Mouse (Mus musculus): Measurements from ENCODE around the gene Ppp1r12c.
"Not testable (repeated sequence)": the region's sequence is repeated elsewhere in the genome, so short reads cannot be mapped to it uniquely, and the experiment has no call there.

Ppp1r12c gene

DNA sequence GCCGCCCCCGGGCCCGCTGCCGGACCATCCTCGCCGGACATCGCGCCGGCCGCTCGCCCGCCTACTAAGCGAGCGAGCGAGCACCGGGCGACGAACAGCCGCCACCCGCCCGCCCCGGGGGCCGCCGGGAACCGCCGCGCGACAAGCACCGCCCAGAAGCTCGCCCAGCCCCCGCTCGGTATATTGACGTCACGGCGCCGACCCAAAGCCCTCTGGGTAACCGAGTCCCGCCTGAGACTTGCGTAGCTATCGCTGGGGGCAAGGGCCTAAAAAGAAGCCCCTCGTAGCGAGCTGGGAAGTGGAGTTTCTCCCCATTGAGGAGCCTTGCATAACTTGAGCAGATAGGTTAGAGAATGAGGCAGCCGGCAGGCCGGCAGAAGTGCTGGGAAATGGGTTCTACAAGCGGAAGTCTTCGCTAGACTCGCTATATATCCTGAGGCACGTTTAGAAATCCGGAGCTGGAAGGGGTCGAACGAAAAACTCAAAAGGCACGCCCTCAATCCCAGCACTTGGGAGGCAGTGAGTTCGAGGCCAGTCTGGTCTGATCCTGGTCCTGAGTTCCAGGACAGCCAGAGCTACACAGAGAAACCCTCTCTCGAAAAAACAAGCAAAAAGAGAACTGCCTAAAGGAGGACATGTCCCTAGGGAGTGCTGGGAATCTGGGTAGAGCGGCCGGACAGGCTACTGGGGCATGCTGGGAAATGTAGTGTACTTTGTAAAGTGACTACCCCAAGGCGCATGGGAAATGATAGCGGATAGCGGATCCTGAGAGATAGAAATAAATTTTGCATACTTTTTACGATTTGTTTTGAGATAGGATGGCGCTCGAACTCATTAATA, at the start of gene Ppp1r12c:
Gene Ppp1r12c, minus strand, starts transcription at position 123 of the 840 bp plus-strand sequence.
- DNase-seq, result peak; percentile 97

DNA sequence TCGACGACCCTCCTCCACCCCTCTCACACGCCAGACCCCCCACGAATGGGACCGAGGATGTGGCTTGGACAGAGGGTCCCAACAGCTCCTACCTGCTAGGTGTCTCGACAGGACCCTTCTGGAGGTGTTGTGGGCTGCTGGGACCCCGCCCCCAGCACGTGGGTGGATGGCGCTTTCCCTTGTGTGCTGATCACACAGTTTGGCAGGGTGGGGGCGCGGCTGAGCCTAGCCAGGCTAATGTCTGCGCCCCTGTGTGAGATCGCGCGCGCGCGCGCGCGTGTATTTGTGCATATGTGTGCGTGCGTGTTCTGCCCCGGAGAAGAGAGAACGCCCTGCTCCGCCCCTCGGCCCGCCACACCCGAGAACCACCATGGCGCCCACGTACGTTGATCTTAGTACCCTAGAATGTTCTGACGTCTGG, 45.8 kb upstream of the Ppp1r12c start, which contains the start of gene Syt5:
Gene Syt5, minus strand, starts transcription at position 321 of the 421 bp plus-strand sequence.
- DNase-seq, result peak; percentile 82

DNA sequence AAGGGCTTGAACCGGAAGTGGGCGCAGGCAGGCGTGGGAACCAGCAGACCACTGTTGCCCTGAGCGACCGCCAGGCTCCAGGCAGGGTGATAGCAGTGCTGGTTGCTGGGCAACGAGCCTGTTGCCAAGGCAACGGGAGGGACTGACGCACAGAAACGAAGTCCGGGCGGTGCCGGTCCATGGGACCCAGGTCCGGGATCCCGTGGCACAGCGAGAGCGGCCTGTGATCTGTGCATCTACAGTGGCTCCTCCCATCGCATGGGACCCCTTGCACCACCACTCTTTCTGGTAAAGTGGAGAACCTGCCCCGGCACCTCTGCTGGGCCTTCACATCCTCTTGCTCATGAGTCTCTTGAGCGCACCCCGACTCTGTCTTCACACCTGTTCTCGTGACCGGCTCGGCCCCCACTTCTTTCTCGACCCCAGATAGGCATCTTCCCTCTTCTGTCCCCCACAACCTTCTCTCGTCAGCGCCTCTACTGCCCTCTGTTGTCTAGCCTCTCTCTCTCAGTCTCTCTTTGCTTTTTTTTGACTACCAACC, 45.2 kb upstream of the Ppp1r12c start:
- peak; percentile 97 for DNase-seq

DNA sequence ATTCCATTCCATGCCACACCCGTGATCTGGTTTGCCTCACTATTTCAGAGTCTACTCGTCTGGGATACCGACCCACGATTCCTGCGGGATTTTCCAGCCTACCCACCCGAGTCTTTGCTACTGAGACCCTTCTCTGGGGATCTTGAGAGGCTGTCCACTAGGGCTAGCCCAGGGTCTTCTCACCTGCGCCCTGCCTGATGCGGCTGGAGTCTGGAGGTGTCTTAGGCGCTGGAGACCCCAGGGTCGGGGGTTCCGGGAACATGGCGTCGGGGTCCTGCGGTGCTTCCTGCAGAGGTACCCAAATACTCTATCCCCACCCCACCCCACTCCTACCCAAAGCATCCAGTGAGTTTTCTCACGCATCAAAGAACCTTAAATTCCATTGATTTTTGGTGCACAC, 44.6 kb upstream of the Ppp1r12c start:
- DNase-seq, result no peak

DNA sequence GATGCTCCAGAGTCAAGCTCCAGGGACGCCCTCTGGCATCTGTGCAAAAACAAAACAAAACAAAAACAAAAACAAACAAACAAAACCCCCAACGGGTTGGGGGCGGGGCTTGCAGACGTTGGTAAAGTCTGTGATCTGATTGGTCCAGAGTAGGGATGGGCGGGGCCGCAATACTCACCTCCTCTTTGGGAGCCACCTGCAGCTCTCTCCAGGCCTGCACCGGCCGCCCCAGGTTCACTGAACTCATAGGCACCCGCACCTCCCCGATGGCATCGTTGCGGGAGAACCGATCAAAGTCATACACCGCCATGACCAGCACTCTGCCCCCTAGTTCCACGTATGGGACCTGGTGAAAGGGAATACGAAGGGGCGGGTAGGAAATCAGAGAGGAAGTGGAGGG, 40.5 kb upstream of the Ppp1r12c start:
- no peak for DNase-seq

DNA sequence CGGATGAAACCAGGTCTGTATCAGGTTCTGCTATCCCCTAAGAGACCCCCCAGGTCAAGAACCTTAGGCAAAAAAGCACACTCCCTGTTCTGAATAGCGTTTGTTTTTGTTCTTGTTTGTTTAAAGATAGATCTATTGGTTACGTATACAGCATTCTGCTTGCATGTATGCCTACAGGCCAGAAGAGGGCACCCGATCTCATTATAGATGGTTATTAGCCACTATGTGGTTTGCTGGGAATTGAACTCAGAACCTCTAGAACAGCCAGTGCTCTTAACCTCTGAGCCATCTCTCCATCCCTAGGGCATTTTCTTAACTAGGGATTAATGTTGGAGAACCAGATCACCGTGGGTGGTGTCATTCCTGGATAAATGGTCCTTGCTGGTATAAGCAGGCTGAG, 39.9 kb upstream of the Ppp1r12c start:
- DNase-seq, result no peak

DNA sequence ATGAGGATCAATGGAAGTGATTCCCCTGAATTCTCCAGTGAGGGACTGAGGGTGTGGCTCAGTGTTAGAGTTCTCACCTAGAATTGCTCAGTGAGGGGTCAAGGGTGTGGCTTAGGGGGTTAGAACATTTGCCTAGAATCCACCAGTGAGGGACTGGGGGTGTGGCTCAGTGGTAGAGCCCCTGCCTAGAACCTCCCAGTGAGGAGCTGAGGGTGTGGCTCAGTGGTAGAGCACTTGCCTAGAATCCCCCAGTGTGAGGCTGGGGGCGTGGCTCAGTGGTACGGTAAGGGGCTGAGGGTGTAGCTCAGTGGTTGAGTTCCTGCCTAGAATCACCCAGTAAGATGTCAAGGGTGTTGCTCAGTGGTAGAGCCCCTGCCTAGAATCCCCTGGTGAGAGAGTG, 37.5 kb upstream of the Ppp1r12c start:
- no peak for DNase-seq

DNA sequence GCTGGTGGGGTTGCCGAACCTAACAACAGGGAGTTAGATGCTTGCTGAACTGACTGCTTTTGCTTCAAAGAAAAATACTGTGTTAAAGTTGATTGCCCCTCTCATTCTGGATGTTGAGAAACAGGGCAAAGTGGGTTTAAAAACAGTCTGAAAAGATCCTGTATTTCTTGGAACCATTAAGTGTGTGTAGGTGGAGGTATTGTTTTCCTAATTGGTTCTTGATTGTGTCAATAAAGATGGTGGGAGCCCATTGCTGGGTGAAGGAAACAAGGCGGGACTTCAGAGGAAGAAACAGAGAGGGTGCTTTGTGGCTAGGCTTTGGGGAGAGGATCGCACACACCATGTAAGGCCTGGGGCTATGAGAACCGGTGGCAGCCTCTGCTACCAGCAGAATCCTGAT, 35.7 kb upstream of the Ppp1r12c start:
- DNase-seq, result no peak

DNA sequence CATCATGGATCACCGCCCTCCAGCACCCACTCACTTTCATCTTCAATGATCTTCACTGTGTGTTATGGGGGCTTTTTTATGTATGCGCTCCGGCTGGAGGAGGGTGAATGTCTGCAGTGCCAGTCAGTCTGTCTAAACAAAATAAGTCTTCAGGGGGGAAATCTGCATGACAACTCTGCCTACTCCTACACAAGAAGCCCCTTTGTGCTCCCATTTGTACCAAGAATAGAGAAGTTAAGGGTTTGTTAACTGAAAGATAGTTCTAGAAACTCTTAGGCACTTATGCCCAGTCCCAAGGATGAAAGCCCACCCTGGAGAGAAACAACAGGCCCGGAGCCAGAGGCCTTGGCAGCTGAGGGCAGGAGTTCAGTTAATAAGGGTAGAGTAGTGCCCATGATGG, 34.9 kb upstream of the Ppp1r12c start:
- DNase-seq, result no peak

DNA sequence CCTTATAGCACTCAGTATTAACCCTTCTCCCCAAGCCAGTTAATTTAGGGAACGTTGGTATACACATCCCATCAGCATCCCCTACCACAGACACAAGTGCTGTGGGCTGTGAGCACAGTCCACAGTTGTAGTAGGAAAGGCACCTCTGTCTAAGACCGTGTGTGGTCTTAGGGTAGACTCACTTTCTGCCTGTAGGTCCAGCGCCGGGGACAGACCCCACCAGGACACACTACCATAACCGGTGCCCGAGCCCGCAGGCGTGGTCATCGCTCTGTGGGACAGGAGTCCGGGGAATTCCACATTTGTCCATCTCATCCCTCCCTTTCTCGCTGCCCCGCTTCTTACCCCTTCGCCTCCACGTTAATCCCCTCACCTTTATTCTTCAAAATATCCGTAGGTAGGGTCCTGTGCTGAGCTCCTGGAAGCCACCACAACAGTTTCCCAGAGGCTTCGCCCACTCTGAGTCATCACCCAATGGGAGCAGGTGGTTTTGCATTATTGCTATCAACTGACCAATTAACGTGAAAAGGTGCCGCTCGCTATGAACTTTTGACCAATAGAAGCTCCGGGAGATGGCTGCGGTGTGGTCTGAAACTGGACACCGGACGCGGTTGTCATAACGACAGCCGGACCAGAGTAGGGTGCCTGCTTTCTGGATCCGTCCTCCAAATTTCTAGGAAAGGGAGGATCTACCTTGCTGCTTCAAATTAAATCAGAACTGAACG, 30.7 kb upstream of the Ppp1r12c start, which contains the start of gene Dnaaf3:
Gene Dnaaf3, minus strand, starts transcription at position 449 of the 725 bp plus-strand sequence.
- DNase-seq, result no peak

DNA sequence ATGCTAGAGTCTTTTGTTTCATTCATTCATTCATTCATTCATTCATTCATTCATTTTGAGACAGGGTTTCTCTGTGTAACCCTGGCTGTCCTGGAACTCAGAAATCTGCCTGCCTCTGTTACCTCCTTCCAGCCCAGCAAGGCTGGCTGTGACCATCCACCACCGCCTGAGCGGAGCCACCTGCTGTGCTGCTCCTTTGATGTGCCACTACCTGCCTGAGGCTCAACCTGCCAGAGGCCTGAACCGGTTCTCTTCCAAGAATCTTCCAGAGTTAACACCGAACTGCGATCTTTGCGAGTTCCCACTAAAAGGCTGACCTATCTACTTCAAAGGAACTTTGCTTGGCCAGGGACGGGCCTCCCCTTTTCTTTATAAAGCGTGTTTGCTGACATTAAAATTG, 28.7 kb upstream of the Ppp1r12c start:
- not testable (repeated sequence) for DNase-seq

DNA sequence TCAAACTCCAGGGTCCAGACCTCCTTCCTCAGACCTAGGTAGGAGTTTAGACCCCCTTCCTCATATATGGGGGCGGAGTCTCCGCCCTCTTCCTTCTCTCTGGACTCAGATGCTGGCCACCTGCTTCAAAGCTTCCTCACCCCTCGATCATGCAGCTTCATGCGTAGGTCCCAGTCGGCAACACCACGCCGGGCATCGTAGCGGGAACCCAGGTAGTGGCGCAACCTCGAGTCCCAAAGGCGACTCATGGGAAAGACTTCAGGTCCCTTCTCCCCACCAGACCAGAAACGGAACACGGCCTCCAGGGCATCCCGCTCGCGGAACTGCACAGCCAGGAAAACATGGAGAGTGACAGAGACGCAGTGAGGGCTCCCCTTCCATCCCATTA, 25.8 kb upstream of the Ppp1r12c start:
- no peak for DNase-seq

DNA sequence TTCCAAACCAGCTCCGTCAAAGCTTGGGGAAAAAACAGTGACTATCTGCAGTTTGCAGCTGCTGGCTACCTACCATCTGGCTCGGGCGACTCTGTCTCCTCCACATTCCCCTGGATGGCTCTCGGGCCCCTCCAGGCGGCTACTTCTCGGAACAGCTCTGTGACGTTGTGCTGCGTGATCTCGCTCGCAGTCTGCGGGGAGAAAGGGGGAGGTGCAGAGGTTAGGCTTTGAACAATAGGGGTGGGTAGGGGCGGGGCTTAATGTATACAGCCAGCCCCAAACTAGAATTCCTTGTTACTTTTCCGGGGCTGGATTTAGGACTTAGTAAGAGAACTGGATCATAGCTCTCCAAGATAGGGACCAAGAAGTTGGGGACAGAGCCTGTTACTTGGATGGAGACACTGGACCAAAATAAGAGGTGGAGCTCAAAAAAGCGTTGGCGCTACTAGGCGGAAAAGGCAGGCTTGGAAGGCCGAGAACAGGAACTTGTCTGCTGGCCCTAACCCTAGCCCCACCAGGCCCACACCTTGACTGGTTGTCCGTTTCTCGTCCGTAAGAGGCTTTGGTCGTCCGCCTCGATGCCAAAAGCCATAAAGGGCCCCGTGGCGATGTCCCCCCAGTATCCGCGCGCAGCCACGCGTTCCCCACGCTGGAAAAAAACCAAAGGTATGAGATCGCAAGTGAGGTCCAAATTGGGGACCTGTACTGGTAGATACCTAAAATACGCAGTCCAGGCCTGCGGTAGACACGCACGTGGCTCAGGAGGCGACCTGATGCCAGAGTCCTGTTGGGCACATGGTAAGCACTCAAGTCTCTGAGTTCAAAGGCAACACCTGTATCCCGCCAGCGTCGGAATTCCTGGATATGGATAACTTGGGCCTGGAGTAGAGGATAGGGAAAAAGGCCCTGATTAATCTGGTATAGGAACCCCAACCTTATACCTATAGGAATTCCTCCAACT, 25.1 kb upstream of the Ppp1r12c start:
- DNase-seq, result peak; percentile 80

DNA sequence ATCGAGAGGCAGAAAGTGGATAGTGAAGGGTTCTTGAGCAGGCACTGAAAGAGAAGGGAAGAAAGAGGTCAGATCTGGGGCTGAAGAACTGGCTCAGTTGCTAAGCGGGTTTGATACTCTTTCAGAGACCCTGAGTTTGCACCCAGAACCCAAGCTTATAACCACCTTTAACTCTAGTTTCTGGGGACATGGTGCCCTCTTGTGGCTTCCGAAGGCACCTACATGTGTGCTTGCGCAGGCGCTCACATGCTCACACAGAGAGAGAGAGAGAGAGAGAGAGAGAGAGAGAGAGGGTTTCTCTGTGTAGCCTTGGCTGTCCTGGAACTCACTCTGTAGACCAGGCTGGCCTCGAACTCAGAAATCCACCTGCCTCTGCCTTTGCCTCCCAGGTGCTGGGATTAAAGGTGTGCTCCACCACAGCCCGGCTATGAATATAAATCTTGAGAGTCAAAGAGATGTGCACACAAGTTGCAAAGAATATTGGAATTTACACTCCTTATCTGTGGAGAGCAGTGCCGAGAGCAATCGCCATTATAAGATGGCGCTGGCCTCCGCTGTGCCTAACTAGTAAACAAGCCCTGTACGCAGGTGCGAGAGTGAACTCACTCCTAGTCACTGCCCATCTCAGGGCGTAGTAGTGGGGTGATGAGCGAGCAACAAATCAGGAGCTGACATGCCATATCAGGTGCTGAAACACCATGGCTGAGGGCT, 22.9 kb upstream of the Ppp1r12c start, which contains the start of gene Tnni3:
Gene Tnni3, minus strand, starts transcription at position 18 of the 711 bp plus-strand sequence.
- DNase-seq, result peak; percentile 41

DNA sequence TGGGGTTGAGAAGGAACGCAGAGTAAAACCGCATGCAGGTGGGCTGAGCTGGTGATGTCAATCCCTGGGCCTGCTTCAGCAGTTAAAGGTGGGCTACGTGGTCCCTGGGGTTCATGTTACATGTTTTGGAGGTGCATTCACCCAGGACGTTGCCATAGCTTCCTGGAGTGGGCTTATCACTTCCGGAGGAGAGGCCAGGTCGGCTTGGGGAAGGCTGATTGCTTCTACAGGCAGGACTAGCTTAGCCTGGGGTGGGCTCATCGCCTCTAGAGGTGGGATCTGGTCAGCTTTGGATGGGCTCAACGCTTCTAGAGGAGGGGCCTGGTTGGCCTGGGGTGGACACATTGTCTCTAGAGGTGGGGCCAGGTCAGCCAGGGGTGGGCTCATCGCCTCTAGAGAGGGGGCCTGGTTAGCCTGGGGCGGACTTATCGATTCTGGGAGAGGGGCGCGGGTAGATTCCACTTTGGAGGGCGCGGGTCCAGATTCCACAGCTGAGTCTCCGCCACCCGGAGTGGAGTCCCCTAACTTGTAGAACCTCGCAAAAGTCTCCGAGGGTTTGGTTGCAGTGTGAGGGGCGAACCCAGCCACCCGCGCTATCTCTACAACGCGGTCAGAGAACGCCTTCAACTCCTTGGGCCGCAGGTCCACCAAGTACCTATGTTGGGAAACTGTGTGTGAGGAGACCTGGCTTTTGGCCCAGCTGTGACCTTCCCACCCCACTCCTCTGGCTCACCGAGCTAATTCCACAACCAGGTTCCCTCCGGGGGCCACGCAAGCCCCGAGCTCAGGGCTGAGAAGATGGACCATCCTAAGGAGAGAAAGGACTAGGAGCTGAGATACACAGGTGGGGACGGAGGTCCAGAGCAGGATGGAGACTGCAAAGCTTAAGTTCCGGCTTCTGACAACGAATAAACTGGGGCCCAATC, 22.0 kb upstream of the Ppp1r12c start:
- DNase-seq, result no peak

DNA sequence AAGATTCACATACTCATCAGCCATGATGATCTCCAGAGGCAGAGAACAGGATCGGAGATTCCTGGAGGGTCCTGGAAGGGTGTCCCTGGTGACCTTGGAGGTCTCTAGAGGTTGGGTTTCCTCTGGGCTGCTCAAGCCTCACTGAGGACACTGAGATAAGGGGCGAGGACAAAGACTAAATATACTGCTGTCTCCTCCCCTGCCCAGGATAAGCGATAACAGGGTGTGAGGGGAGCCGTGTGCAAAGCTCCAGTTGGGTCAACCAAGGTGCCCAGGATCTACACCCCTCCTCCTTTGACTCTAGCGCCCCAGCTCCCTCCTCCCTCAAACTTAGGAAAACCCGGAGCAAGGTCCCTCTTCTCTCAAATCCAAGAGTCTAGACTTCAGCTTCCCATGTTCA, 20.8 kb upstream of the Ppp1r12c start:
- DNase-seq, result no peak

DNA sequence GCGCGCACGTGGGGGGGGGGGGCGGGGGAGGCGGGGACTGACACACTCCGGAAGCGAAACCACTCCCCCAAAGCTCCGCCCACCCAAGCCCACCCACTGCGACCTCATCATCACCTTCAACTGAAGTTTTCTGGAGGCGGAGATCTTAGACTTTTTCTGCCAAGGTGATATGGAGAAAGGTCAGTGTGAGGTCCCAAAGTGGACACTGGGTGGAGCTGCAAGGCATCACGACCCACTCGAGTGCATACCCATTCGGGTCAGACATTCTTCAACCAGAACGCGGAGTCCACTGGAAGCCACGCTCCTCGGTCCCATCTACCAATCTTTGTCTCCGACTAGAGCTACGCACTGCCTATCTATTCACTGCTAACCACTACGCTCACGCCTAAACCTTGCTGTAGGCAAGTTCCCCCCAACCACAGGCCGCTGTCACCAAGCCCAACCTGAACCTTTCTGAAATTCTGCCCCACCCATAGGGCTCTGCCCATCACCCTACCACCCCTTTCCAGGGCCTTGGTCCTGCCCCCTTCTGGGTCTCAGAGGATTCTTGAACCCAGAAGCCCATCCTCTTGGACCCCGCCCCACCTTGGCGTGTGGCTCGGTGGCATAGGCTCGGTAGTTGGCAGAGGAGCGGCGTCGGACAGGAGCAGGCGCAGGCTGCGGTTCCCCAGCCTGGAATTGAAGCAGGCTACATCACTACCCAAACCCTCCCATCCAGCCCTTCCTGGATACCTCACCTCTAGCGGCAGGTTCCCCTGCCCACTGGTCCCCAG, 19.9 kb upstream of the Ppp1r12c start:
- DNase-seq, result no peak

DNA sequence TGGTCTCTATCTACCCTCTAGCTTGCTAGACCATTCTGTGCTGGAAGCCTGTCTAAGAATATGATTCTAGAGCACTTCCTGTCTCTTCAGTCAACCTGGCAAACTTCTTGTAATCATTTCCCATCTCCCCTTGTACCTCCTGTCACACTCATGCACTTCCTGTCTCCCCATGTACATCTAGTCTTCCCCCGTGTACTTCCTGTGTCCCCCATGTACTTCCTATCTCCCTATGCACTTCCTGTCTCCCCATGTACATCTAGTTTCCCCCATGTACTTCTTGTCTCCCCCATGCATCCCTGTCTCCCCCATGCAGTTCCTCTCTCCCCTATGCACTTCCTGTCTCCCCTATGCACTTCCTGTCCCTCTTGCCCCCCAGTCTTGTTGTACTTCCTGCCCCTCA, 17.0 kb upstream of the Ppp1r12c start:
- DNase-seq, result no peak

DNA sequence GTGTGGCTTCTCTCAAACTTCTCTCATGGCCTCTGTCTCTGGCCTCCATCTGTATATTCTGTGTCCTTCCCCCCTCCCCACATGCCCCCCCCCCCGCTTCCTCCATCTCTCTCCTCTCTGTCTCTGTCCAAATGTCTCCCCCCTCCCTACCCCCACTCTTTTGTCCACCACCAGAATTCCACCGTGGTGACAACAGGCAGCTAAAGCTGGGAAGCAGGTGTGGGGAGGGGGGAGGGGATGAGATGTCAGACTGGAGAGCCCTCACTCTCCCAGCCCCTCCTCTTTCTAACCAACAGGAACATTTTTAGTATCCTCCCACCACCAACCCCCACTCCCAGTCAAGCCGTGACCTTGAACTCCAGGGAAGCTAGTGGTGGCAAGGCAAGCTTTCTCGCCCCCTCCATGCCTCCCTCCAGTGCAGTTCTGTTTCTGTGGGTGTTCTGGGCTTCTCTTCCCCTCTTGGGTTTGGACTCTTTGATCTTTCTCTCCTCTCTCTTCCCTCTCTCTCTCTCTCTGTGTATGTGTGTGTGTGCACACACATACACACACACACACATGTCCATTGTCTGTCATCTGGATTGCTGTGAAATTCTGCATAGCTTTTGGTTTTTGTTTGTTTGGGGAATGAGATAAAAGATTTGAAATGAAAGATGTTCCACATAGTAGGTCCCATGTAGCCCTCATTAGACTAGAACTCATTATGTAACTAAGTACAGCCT, 15.0 kb upstream of the Ppp1r12c start, which contains the start of gene Tnnt1:
Gene Tnnt1, minus strand, starts transcription at position 51 of the 719 bp plus-strand sequence.
- no peak for DNase-seq
